Mouse (Mus musculus) T-helper 17 cell (primary cell): ENCODE measurements around the gene Palld.

Experiments used
- in situ Hi-C, 2 experiments: fragments of 300-600 bp; cut with MboI, MseI; formaldehyde crosslinking; loops; 1 replicate in 1 of 2; 2 replicates in 1 of 2; pipeline ENCODE4 v1.15.1; 2025; ENCODE audit warnings: high pct_unique_total_duplicates in 2 of 2

Palld gene

DNA sequence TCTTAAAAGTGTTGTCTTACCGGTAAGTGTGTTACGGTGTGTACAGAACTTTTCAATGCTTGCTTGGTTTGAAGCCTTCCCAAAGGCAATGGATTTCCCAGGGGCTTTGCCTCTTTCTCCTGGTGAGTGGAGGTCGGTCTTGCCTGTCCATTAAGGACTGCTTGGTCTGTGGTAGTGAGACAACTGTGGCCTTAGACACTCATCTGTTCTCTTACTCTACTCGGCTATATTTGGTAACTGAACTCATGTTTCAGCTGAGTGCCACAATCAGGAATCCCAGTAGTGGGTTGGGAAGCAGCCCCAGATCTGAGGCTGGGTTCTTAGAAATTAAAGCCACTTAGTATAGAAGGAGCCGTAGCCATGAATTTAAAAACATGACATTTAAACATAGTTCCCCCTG, at the start of gene Palld:
Palld (minus strand) TSS at position 170 of the 400 bp plus-strand sequence.
- in situ Hi-C loops, result no loop called here

DNA sequence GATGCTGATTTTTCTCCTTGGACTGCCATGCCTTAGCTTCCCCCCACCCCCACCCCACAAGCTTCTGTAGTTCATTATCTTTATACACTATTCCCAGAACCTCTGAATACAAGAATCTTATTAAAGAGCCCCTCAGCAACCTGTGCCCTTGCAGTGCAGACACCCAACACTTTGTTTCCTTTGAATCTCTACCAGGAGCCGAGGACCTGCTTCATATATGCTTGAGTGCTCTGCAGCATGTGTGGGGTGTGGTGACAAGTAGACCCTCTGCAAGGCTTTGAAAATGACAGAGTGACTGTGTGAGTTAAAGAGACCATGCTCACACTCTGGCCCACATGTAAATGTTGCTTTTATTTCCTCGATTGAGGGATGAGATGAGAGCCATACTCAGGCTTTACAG, 35.1 kb upstream of the Palld start:
- in situ Hi-C loops, result no loop called here

DNA sequence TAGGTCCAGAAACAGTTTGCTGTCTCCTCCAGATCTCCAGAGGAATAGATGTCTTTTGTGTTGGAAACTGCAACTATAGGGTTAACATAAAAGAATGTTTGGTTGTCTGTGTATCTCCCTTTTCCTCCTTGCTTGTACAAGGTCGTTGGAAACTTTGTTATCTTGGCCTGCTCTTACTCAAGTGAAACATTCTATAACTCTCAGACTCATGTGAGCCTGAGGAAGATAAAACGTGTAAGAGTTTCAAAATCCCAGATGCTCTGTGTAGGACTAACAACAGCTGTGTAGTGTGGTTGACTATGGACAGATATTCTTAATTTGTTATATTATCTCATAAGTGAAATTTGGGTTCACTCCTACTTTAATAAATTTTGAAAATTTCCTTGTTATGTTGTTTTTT, 30.8 kb upstream of the Palld start:
- in situ Hi-C loops, result no loop called here

DNA sequence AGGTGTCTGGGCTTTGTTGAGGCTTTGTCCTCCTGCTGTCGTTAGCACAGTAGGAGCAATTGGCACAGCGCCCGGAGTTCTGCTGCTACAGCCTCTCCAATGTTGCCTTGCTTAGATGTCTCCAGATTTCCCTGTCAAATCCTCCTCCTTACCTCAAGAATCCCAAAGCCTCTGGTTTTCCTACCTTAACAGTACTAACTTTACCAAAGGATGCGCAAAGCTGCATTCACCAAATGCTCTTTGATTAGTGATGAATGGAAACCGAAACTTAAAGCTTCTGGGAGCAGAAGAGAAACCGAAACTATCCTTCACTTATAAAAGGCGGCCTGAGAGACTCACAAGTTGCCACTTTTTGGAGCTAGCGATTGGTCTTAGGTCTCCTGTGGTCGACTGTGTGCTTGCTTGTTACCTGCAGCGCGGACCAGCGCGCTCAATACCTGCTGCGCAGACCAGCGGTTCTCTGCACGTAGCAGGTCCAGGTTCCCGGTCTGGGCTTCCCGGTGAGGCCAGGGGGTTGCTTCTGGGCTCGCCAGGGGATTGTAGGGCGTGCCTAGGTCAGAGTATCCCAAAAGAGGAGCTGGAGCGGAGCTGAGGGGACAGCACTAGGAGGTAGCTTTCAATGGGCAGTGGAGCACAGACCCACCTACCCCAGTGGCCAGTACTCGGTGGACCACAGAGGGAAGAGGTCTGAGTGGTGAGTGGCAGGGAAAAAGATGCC, 25.4 kb upstream of the Palld start, which contains the start of gene Ddx60:
Ddx60 (plus strand) TSS at position 311 of the 718 bp plus-strand sequence.
- in situ Hi-C loops, result no loop called here

DNA sequence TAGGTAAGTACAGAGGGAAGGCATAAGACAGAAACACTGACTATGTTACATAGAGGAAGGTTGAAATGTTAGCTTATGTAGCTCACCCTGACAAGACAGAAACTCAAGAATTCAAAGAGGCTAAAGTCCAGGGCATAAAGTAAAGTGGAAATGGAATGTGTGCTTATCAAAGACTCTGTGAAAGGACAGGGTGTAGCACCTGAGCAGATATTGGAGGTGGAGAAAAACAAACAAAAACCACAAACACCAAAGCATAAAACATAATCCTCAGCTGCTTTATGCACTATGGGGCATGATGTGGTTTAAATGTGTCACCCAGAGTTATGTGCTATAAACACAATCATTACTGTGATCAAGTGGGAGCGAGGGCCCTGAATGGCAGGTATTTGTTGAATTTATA, 22.0 kb upstream of the Palld start:
- in situ Hi-C loops, result no loop called here

DNA sequence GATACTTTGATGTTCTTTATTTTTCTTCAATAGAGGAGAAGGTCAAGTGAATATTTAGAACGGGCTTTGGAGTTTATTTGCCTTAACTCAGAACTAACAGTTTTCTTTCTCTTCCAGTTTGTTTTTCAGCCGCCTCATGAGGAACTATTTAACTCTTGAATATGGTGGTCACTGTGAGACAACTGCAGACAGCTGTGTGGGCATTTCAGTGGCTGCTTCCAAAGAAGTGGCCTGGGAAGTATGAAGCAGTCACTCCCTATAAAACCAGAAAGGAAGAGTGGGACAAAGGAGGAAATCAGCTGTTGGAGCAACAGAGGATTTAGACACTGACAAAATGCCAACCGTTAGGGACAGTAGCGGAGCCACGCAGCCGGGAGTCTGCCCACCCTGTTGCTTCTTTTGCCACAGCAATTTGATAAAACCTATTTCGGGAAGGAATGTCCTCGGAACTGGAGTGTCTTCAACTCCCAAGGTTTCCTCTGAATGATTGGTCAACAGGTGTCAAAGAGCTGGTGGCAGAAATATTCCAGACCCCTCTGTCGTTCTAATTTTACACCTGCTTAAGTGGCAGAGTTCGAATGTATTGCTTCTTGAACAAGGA, 19.1 kb upstream of the Palld start:
- in situ Hi-C loops, result no loop called here

DNA sequence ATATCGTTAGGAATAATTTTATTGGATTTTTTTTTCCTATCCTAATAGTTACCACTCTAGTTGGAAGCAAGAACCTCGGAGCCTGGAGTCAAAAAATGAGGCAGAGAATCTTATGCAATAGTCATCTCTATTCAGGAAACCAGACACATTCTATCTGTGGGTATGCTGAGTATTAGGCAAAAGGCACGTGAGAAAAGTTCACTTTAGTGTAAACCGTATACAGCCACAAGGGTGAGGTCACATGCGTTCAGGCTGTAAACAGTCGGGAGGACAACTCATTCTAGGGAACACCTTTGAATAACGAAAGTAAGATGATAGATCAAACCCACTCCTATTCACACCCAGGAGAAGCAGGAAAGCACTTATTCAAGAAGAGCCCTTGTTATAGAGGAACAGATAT, 17.9 kb upstream of the Palld start:
- in situ Hi-C loops, result no loop called here

DNA sequence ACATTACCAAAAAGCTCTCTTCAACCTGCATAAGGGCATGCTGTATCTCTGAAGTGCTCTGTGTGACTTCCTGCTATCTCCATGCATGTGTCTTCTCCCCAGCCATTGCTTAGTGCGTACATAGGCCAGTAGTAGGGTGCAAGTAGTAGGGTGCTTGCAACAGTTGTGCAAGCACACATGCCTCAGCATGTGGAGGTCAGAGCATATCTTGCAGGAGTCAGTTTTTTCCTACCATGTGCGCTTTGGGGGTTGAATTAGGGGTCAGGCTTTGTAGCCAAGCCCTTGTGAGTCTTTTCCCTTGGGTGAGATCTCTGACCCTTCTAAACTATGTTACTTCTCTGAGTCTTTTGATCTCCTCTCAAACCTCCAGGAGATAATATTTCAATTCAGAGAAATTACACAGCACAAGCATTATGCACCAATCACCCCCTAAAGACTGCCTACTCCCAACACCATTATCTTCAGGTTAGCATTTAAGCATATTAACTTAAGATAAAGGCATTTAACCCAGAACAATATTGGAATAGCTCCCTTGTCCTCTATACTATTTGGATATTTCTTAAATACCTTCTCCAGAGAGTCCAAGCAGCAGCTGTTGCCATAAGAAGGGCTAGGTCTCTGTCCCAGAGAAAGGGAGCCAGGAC, 16.8 kb upstream of the Palld start:
- in situ Hi-C loops, result no loop called here

DNA sequence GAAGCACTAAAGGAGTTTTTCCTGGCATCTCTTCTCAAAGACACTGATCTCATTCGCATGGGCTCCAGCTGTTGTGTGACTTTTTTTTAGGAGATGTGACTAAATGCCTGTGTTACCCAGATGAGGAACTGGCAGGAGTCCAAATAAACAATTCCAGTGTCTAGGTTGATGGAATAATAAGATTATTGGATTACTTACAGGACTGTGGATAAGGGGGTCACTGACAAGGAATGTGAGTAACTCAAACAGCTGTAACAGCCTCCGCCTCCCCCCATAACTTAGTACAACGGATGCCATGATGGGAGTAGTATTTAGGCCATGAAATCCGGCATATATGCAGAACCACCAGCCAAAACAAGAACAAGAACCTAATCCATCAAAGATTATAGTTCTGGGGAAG, 14.8 kb upstream of the Palld start:
- in situ Hi-C loops, result no loop called here

DNA sequence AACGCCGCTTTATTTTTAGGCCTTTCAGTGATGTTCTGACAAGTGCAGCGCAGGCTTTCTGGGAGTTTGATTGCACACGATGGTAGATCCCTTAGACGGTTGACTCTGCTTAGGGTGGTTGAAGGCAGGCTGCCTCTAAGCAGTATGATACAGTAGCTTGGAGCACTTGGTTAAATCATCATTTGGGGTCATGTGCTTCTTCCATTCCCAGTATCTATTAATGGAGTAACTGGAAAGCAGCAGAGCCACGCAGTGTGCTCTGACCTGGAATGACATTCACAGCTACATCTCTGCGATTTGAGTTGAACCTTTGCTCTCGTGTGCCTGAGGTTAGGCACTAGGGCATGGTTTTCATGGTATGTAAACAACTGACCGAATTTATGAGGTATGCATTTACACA, 11.5 kb upstream of the Palld start:
- in situ Hi-C loops, result no loop called here

DNA sequence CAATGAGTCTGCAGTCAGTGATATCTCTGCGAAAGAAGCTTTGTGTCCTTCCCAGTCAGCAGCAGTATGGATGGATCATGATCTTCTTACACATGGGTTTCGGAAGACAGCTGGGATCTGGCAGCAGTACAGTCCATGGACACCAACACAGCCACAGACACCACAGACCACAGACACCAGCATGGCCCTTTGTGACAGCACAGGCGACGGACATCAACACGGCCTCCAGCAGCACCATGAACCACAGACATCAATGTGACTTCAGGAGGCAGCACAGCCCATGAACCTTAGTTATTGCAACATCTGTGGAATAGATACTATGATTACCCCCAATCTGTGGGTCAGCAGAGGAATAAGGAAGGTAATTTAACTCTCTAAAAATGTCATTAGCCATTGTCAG, 10.3 kb upstream of the Palld start:
- in situ Hi-C loops, result no loop called here

DNA sequence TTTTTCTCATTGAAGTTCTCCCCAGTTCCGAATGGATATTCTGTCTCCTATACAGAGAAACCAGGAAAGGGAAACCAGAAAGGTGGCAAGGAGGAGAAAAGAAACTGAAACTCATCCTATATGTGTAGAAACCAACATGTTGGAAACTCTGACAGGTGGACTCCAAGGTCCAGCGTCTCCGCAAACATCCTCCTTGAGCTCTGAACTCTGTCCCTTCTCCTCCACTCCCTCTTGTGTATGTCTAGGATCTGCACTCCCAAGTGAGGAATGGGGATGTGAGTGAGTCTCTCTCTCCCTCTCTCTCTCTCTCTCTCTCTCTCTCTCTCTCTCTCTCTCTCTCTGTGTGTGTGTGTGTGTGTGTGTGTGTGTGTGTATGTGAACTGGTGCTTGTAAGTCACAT, 6.8 kb upstream of the Palld start:
- in situ Hi-C loops, result no loop called here

DNA sequence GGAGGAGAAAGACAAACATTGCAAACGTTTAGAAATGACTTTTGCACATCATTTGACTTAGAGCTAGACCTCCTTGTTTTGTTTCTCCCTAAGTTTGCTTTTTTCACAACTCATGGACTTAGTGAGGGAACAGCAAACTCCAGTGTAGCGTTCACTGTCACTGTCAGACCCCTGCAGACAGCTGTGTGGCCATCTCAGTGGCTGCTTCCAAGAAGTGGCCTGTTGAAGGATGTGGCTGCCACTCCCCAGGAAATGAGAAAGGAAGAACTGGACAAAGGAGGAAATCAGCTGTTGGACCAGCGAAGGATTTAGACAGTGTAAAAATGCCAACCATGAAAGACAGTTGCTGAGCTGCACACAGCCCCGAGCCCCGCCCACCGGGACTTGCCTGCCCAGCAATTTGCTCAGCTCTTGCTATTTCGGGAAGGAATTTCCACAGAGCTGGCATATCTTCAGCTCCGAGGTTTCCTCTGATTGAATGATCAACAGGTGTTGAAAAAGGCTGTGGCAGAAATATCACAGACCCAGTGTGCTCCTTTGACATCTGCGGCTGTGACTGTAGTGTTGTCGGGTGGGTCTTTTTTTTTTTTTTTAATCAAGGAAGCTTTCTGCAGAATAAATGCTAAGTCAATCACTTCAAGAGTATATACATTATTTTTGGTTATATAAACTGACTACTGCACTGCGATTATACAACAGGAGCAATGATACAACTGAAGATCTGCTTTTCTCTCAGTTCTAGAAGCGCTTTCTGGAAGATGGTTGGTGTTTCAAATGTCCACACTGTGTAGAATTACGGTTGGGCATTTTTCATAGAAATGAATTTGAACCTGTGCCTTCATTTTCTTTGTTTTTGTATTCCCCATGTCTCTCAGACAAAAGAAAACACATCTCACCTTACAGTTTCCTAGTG, 6.1 kb upstream of the Palld start:
- in situ Hi-C loops, result no loop called here

DNA sequence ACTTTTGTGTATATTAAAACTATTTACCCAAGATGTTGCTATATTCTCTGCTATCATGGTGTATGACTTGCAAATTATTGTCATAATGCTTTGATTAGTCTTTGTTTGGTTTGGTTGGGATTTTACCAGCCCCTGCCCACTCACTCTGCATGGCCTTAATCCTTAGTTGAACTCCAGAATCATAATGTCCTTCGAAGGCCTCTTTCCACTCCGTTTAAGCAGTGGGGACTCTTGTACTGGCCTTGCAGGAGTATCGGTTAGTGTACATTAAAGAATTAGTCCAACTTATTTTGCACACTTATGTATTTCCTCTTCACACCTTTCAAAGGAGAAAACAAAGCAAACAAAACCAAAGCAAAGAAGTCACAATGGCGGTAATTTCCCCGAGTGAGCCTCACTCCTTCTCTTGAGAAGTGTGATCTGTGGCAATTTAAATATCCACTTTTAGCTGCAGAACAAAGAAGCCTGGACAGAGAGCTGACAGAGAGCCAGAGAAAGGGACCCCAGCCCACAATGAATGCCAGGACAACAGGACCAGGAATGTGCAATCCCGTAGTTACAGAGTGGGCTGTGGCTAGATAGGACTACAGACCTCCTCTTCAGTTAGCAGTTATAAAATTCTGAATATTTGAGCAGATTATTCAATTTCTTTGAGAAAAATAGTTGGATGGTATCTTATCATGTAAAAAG, 1.3 kb downstream of the Palld start:
- in situ Hi-C loops, result no loop called here

DNA sequence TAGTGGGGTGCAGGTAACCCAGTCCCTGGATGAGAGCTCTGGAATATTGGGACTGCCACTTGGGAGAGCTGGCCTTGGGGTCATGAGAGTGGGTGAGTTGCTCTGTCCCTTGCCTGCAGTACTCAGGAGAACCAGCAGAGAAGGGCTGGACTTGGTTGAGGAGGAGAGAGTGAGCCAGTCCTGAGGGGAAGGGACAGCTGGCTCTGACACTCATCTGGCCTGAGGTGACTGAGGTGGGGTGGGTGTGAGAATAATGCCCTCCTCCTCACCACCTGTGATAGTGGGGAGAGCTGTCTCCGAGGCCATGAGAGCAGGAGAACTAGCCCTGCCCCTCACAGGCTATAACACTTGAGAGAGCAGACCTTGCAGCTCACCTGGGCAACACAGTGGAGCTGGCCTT, 5.1 kb downstream of the Palld start:
- in situ Hi-C loops, result no loop called here

DNA sequence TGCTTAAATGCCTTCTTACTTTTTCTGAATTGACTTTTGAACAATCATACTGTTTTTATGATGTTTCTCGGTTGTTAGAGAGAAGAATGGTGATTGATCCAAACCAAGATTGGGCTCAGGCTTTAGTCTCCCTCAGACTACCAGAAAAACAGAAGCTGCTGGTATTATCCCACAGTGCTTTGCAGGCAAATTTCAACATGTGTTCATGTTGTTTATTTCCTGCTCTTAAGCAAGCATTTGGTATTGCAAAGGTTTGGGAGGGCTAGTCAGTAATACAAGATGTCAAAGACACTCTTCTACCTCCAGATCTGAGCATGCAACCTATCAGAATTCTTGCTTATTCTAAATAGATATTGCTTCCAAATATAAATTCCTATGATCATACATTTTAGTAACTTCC, 5.7 kb downstream of the Palld start:
- in situ Hi-C loops, result no loop called here

DNA sequence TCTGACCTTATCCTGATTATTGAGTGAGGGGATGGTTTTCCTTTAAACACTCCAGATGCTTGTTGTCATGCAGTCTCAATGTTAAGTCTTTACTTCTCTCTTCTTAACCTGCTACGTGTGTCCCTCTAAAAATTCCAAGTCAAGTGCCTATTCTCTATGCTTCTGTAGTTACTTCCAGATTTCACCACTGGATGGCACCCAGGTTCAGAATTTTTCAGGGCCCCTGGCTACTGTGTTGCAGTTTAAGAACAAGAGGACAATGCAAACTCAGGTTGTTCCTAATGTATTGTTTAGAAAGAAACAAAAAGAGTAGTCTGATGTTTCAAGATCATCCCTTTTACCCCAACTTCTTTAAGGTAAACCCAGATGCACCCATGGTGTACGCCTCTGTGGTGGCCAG, 8.4 kb downstream of the Palld start:
- in situ Hi-C loops, result no loop called here

DNA sequence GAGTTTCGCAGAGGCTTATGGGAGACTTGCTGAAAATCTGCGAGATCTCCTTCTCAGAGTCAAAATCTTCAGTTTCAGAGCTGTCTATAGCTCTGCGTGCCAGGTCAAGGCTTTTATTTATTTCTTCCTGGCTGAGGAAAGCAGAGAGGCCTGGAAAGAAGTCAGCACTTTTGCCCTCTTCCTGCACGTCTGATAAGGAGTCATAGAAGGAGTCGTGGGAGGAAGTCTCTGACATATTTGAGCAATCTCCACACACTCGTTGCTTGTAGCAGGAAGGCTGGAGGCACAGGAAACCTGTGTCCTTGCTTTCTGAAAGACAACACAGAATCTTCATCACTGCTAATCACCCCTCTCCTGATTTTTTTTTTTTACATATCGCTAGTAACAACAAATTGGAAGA, 24.9 kb downstream of the Palld start:
- in situ Hi-C loops, result loop anchor here in 1 of 2 experiments (5.0 kb wide), 1 partner anchor 340 kb away; no protein-coding TSS in a partner anchor

DNA sequence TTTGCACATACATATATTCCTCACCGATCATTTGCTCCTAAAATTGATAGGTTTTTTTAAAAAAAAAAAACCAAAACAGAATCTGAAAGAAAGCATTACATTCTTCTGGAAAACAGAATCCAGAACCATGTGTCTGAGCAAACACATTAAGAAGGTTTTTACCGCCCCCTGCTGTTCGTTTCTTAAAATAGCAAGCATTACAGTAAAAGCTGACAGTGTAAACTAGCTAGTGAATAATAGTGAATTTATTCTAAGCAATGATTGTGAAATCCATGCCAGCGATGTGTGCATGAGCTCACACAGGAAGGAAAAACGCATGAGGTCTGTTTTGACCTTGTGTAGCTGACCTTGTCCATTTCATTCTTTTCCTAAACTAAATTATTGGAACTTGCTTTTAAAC, 27.2 kb downstream of the Palld start:
- in situ Hi-C loops, result loop anchor here in 1 of 2 experiments (5.0 kb wide), 1 partner anchor 338 kb away; no protein-coding TSS in a partner anchor

DNA sequence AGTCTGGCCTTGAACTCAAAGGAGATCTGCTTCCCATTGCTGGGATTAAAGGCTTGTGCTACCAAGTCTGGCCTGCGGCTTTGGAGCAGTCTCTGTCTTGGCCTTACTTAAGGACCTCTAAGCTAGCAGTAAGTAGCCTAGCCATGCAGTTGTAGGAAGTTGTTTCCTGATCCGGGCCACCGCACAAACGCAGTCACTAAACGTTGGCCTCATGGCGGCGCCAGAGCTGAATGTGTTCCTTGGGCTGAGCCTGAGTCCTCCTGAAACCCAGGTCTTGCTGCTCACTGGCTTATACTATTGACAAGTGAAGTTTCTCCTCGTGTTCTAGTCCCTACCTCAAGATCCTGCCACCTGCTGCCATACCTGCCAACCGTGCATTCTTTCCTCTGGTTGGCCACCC, 28.5 kb downstream of the Palld start:
- in situ Hi-C loops, result loop anchor here (5.0 kb wide), 2 partner anchors 177 to 337 kb away; no protein-coding TSS in a partner anchor

DNA sequence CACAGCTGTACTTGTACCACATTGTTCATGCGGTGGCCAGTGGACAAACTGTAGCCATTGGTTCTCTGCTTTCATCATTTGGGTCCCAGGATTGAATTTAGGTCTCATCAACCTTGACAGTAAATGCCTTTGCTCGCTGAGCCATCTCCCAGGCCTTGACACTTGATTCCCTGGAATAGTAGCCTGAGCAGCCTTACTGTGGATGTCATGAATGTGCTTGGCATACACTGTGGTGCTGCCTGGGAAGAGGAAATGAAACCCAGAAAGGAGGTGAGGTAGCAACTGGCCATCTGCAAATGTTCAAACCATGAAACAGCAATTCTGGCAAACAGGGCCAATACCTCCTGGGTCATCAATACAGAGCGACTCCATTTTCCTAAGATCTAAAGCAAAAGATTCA, 34.0 kb downstream of the Palld start:
- in situ Hi-C loops, result no loop called here
